Mouse (Mus musculus) ES-Bruce4 (cell line): Measurements from ENCODE around the gene Qpctl.

Experiments
- CTCF ChIP-seq: IDR thresholded peaks from one replicate; pipeline ENCODE4 v1.8.1; 2011; ENCODE audit warnings: low read depth, low read length
- EP300 ChIP-seq: IDR thresholded peaks from 2 replicates; pipeline ENCODE4 v1.6.1; 2011; ENCODE audit warnings: low read depth, low read length; ENCODE audit not compliant: insufficient read depth

DNA sequence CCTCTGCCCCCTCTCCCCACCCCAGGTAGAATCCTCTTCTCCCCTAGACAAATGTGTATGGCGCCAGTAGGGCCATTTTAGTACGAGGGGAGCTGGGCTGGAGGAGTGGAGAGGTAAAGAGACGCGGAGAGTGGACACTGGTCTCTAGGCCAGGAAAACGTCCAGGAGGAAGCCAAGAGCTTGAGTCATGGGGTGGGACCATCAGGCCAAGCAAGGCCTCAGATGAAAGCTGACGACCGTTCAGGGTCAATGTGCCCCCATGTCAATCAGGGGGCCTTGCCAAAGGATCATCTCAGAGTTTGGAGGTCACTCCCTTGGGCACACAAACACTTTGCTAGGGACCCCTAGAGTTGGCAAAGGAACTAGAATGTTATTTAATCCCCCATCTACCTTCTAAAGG lies 28.1 kb upstream of the Qpctl start:
- TF ChIP-seq CTCF (no peak), EP300 (no peak)
